Mouse (Mus musculus) testis, adult 2 months (tissue): Measurements from ENCODE around the gene Fam155a. TPM values are rescaled to one million over a fixed set of nuclear protein-coding genes. Genes with fewer than 3 reads are reported as not detected.

Experiments
- H3K27ac ChIP-seq: fragments of 200-500 bp; 2 replicates; pipeline ENCODE4 v1.5.1; 2012; ENCODE audit warnings: low read depth, low read length; ENCODE audit not compliant: control insufficient read depth, insufficient read depth
- H3K27me3 ChIP-seq: fragments of 200-500 bp; 2 replicates; pipeline ENCODE4 v1.6.1; 2012; ENCODE audit warnings: mild to moderate bottlenecking, low read length, moderate library complexity; ENCODE audit not compliant: control insufficient read depth, insufficient read depth
- H3K36me3 ChIP-seq: fragments of 200-500 bp; 2 replicates; pipeline ENCODE4 v1.6.1; 2012; ENCODE audit warnings: mild to moderate bottlenecking, low read length; ENCODE audit not compliant: control insufficient read depth, insufficient read depth
- H3K4me1 ChIP-seq: fragments of 200-500 bp; 2 replicates; pipeline ENCODE4 v1.6.1; 2012; ENCODE audit warnings: low read length; ENCODE audit not compliant: control insufficient read depth, insufficient read depth
- H3K4me3 ChIP-seq: fragments of 200-500 bp; 2 replicates; pipeline ENCODE4 v1.5.1; 2012; ENCODE audit warnings: low read depth, mild to moderate bottlenecking, low read length, moderate library complexity, mixed read lengths; ENCODE audit not compliant: control insufficient read depth
- CTCF ChIP-seq: fragments of 200-500 bp; IDR thresholded peaks from 2 replicates; pipeline ENCODE4 v1.5.1; 2012; ENCODE audit warnings: low read depth, mild to moderate bottlenecking, inconsistent platforms, low read length, moderate library complexity; ENCODE audit not compliant: control insufficient read depth, insufficient read depth, insufficient replicate concordance
- POLR2A ChIP-seq: fragments of 200-500 bp; IDR thresholded peaks from 2 replicates; pipeline ENCODE4 v1.6.1; 2012; ENCODE audit warnings: low read depth, mild to moderate bottlenecking, inconsistent platforms, low read length, moderate library complexity; ENCODE audit not compliant: control insufficient read depth
- polyA plus RNA-seq: library from polyadenylated mRNA; depleted of rRNA; stranded (reverse); fragments of >200 nt; gene quantifications from 2 replicates; pipeline ENCODE4 v1.2.3, GENCODE M21; 2012

Gene Fam155a
- polyA plus RNA-seq, 1 experiment, result not detected

- Histone ChIP-seq H3K4me3 (no peak overlapping the region), H3K27ac (no peak overlapping the region), H3K4me1 (no peaks in the 10 kb centered on the region), H3K36me3 (no peaks in the 10 kb centered on the region), H3K27me3 (no peaks in the 10 kb centered on the region)
- TF ChIP-seq POLR2A, result no peak
- TF ChIP-seq CTCF, result no peak
Observed at GRCm38 (mm10) chr8:9546919-9547557, 223.9 kb downstream of the Fam155a start.

DNA sequence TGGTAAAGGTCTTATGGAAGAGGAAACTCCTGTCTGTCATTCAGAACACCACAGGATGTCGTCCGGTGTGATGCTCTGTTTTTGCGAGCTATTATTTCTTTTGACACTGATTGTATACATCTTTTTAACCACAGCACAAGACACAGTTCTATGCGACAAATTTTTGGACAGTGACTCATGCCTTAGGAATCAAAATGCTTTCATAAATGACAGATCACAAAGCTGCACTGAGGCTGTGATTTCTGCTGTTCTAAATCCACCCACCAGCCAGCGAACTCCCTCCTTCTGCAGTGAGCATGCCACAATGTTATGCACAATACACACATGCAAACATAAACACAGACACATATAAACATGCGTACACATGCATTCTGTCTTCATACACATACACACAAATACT, 224.5 kb downstream of the Fam155a start:
- Histone ChIP-seq H3K27me3 (no peaks in the 10 kb centered on the region), H3K4me1 (no peaks in the 10 kb centered on the region), H3K36me3 (no peaks in the 10 kb centered on the region), H3K4me3 (no peak overlapping the region), H3K27ac (no peak overlapping the region)
- TF ChIP-seq POLR2A (no peak), CTCF (no peak)

DNA sequence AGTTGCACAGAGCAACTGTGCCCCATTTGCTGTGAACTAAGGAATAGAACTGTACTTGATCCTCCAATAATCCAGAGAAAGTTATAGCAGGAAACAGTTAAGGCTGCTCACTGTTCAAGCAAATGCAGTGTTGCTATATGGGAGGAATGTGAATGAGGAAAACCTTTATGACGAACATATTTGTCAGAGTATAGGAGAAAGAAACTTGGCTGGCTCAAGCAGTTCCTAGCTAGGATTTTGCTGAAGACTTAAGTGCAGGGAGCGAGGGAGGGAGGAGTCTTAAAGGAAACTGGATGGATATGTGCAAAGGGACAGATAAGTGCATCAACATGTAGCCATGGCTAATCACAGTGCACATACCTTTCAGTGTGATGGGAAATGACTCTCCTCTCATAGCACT, 225.3 kb downstream of the Fam155a start:
- Histone ChIP-seq H3K4me1 (no peaks in the 10 kb centered on the region), H3K36me3 (no peaks in the 10 kb centered on the region), H3K27ac (no peak overlapping the region), H3K27me3 (no peaks in the 10 kb centered on the region), H3K4me3 (no peak overlapping the region)
- TF ChIP-seq POLR2A (no peak), CTCF (no peak)

DNA sequence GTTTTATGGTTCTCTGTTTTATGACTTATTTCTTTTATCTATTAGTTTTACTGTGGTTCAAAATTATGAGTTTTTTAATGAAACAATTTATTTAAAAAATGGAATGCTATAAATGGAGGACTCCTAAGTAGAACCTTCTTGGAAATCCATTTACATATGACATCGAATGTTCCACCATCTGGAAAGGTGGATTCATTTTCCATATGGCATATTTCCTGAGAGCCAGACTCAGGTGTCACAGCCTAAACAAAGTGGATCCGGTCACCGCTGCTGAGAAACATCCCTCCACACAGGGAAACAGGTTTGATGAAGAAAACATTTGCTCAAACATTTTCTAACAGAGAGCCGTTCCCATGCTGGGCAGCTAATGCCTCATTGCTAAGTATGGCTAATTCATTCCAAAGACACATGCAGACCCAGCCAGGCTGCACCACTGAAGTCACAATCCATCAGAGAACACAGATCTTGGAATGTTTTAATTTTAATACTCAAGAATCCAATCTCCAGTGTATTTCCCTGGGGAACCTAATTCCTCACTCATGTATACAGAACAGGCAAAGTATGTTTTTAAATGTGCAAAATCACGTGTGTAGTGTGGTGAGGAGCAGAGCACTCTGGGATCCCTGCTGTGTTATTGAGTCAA, 235.1 kb downstream of the Fam155a start:
- TF ChIP-seq POLR2A (no peak), CTCF (no peak)
- Histone ChIP-seq H3K27ac (no peak overlapping the region), H3K4me3 (no peak overlapping the region), H3K27me3 (no peaks in the 10 kb centered on the region), H3K4me1 (no peaks in the 10 kb centered on the region), H3K36me3 (no peaks in the 10 kb centered on the region)

DNA sequence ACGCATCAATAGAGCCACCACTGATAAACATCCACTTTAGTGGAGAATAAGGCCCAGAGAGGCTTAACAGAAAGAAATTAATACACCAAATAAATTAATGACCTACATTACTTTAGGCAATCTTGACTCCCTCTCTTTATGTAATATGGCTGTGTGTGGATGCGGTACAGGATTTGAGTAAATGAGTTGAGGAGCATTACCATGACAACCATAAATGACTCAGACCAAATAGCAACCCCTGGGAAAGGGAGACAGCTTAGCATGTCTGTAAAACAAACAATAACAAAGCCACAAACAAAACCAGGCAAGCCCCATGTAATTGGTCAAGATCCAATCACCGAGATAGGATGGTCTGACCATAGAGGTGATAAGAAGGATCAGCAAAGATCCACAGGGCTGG, 244.4 kb downstream of the Fam155a start:
- H3K4me1 ChIP-seq, result no peaks in the 10 kb centered on the region
- H3K27ac ChIP-seq, result no peak overlapping the region
- H3K36me3 ChIP-seq, result no peaks in the 10 kb centered on the region
- TF ChIP-seq POLR2A (no peak), CTCF (no peak)
- H3K4me3 ChIP-seq, result no peak overlapping the region
- H3K27me3 ChIP-seq, result no peaks in the 10 kb centered on the region

DNA sequence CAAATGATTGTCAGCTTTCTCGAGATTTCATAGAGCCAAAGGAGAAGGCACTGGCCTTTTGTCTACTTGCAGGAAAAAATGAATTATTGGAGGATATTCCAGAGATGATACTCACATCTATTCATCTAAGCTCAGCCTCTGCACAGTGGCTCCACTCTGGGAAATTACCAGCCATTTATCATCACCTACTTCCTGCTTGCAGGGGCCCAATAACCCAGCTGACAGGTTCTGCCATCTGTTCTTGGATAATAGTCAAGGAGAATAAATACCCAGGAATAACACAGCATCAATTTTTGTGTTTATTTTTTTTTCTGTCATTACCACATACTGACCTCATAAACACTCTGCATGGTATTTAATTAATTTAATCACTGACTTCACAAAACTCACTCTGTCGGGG, 249.4 kb downstream of the Fam155a start:
- Histone ChIP-seq H3K4me3 (no peak overlapping the region), H3K4me1 (no peaks in the 10 kb centered on the region; the same call in 1 of the 2 replicates), H3K27me3 (no peaks in the 10 kb centered on the region), H3K27ac (no peak overlapping the region), H3K36me3 (no peaks in the 10 kb centered on the region)
- no peak for TF ChIP-seq POLR2A
- no peak for TF ChIP-seq CTCF

- Histone ChIP-seq H3K36me3 (no peaks in the 10 kb centered on the region), H3K27ac (no peak overlapping the region), H3K27me3 (no peaks in the 10 kb centered on the region), H3K4me3 (no peak overlapping the region), H3K4me1 (no peaks in the 10 kb centered on the region)
- TF ChIP-seq POLR2A (no peak), CTCF (no peak)
Observed at GRCm38 (mm10) chr8:9500751-9501150, 270.2 kb downstream of the Fam155a start.
